Mouse (Mus musculus) activated CD4-positive, CD25-positive, alpha-beta regulatory T cell, adult 4 months (primary cell): ENCODE results near the gene Rab11b. TPM values are rescaled to one million over a fixed set of nuclear protein-coding genes. Genes with fewer than 3 reads are reported as not detected.
A peak's percentile ranks its signal among the peaks of the same experiment; 100 is the strongest.

Experiments
- ATAC-seq: one replicate; pipeline ENCODE4 v1.8.0; 2017
- polyA plus RNA-seq, 2 experiments: library from polyadenylated mRNA; unstranded; fragments of 100-300 nt; shearing (Covaris generic); gene quantifications; one replicate each; pipeline ENCODE4 v1.2.1; 2017

The Rab11b gene
- 100 to 1,000 TPM; 227 to 308 TPM for polyA plus RNA-seq

GRCm38 (mm10) chr17:33760255-33761165, at the start of gene Rab11b:
TSS of gene Rab11b (minus strand) at chr17:33760530.
- peak; percentile 93 for ATAC-seq

GRCm38 (mm10) chr17:33808192-33808591, 47.9 kb upstream of the Rab11b start:
- ATAC-seq, result no peak

- ATAC-seq, result no peak
Measured at GRCm38 (mm10) chr17:33807181-33807888, 47.0 kb upstream of the Rab11b start.

DNA sequence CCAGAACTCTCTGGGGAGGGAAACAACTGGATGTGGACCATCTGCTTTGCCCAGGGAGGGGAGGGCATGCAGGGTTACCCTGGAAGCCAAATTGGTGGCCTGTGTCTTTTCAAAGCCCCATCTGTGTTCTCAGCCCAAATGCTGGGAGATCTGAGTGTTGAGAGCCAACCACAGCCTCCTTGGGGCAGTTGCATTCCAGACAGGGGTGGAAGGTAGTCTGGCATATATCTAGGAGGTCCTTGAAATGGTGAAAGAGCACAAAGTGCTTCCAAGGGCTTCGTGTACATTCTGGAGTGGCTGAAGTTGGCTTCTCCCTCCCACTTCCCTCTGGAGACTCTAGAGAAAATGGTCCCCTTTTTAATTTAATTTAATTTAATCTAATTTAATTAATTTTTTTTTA, 44.4 kb upstream of the Rab11b start:
- ATAC-seq, result no peak

DNA sequence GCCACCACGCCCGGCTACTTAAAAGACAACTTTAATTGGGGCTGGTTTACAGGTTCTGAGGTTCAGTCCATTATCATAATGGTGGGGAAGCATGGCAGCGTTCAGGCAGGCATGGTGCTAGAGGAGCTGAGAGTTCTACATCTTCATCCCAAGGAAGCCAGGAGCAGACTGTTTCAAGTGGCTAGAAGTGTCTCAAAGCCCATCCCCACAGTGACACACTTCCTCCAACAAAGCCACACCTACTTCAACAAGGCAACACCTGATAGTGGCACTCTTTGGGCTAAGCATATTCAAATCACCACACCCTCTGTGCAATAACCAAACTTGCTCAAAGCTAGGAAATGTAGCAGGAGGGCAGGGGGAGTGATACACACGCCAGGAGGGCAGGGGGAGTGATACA, 43.9 kb upstream of the Rab11b start:
- ATAC-seq, result no peak

DNA sequence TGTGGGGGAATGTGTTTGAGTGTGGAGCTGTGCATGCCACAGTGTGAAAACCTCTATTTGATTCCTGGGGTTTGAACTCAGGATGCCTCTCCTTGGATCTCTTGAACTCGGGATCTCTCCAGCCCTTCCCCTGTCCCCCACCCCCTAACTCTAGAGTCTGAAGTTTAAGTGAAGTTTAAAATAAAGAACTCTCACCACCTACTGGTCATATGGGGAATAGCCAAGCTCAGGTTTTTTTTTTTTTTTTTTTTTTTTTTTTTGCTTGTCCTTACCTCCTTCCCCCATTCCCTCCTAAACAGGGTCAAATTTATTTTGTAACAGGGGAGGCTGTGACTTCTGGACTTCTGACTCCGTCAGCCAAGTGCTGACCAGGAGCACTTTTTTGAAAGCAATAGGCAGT, 41.9 kb upstream of the Rab11b start:
- ATAC-seq, result no peak

DNA sequence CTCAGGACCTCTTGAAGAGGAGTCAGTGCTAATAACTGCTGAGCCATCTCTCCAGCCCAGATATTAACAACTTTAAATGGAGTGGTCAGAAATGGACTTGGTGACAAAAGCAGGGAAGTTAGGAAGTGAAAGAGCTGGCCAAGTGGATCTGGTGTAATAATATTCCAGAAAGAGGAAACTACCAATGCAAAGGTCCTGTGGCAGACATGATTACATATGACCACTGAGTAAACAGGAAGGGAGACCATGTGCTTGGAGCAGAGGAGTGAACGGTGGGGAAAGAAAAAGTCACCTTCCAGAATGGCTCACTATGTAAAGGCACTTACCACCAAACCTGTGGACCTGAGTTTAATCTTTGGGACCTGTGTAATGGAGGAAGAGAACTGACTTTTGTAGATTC, 38.9 kb upstream of the Rab11b start:
- ATAC-seq, result no peak

GRCm38 (mm10) chr17:33798306-33798705, 38.0 kb upstream of the Rab11b start:
- ATAC-seq, result no peak

DNA sequence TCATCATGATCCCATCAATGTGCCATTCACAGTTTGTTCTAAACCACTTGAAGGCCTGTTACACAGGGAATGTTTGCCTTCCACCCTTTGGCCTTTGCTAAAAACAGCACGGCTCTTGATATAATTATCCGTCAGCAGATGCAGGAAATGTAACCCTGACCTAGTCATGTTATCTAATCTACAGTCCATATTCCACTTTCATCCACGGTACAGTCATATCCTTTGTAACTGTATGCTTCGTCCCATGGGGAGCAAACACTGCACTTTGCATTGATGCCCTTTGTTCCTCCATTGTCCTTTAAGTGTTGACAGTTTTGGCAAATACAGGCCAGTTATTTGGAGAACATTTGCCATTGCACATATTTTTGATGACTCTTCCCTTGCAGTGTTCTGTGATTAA, 28.4 kb upstream of the Rab11b start:
- ATAC-seq, result no peak

GRCm38 (mm10) chr17:33786375-33786774, 26.0 kb upstream of the Rab11b start:
- no peak for ATAC-seq

DNA sequence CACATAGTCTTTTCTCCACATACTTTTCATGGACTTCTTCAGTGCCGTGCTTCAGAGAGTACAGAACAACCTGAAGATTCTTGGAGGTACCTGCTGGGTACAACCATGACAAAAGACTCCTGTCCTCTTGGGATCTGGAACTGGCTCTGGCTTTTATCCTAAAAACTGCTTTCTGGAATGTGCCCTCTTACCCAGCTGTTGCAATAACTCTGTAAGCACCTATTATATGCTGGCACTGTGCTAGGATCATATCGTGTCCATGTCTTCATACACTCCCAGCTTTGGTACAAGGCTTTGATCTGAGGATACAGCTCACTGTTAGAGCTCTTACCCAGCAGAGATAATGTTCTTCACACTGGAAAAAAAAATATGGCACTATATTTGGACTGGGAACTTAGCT, 24.6 kb upstream of the Rab11b start:
- no peak for ATAC-seq

GRCm38 (mm10) chr17:33783408-33783807, 23.1 kb upstream of the Rab11b start:
- ATAC-seq, result no peak

DNA sequence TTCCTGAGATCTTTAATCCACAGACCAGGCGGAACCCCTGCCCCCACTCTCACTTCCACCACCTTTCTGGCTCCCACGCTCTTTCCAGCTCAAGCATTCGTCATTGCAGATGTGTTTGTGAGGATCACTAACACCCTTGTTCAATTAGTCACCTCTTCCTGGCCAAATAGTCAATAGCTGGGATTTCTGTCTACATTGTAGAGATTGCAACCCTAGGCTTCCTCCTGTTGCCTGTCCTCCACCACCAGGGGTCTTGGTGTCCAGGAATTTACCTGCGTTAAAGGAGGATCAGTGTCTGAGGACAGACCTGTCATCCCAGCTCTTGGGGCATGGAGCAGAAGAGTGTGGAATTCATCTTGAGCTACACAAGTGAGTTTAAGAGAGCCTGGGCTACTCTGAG, 21.7 kb upstream of the Rab11b start:
- ATAC-seq, result no peak

- peak; percentile 73 for ATAC-seq
Measured at GRCm38 (mm10) chr17:33781124-33781977, 21.0 kb upstream of the Rab11b start, which contains the start of gene Angptl4. TSS of gene Angptl4 (minus strand) at chr17:33781830.

DNA sequence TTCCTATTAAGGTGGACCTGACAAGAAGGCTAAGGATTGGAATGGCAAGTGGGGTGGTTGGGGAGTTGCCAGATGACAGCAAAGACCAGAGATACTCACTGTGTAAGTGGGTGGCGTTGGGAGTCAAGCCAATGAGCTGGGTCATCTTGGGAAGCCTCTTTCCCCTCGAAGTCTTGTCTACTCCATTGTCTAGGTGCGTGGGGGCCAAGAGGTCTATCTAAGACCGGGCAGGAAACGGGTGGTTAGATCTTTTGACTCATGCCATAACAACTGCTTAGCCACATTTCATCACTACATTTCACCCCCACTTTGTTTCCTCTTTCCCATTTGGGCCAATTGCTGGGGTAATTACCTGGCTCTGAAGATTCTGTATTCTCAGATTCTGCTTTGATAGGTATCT, 20.1 kb upstream of the Rab11b start:
- peak; percentile 57 for ATAC-seq

DNA sequence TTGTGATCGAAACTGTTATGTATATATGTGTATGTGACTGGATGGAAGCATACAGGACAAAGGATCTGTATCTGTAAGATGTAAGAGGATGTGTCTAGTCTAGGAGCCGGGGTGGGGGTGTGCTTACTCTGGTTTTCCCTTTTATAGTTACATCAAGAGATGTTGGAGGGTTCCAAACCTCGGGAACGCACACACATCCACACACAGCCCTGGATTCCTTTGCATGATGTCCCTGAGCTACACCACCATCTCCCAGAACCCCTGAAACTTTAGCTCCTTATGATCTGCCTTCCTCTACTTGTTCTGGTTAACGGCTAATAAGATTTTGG, 19.6 kb upstream of the Rab11b start:
- no peak for ATAC-seq

GRCm38 (mm10) chr17:33779271-33779966, 19.1 kb upstream of the Rab11b start:
- no peak for ATAC-seq

DNA sequence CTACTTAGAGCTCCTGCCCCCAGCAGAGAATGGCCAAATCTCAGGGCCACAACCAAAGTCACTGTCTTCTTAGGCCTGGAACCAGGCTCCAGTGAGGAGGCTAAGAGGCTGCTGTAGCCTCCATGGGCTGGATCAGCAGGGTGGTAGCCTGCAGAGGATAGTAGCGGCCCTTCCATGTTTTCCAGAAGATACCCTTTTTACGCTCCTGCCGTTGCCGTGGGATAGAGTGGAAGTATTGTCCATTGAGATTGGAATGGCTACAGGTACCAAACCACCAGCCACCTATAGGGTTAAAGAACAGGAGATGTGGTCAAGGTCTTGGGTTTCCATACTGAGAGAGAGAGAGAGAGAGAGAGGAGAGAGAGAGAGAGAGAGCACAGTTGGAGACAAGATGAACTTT, 15.0 kb upstream of the Rab11b start:
- no peak for ATAC-seq

DNA sequence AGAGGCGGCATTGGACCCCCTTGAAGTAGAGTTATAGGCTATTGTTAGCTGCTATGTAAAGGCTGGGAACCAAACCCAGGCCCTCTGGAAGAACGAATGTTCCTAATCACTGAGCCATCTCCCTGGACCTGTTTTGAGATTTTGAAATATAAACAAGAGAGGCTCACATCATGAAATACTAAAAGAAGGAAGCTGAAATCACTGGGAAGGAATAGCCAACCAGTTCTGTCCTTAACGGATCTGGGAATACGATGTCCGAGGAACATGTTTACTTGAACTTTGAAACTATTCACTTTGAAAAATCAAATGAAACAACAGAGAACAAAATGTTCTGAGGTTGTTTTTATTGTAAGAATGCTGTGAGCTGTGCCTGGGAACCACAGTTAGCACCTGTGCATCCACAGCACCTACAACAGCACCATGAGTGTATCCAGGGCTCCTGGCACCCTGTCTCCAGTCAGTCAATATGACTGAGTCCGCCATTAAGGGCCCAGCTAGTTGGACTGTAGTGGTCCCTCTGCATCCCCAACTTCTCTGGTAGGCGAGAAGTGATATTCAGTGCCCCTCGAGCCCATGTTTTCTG, 14.3 kb upstream of the Rab11b start:
- no peak for ATAC-seq

DNA sequence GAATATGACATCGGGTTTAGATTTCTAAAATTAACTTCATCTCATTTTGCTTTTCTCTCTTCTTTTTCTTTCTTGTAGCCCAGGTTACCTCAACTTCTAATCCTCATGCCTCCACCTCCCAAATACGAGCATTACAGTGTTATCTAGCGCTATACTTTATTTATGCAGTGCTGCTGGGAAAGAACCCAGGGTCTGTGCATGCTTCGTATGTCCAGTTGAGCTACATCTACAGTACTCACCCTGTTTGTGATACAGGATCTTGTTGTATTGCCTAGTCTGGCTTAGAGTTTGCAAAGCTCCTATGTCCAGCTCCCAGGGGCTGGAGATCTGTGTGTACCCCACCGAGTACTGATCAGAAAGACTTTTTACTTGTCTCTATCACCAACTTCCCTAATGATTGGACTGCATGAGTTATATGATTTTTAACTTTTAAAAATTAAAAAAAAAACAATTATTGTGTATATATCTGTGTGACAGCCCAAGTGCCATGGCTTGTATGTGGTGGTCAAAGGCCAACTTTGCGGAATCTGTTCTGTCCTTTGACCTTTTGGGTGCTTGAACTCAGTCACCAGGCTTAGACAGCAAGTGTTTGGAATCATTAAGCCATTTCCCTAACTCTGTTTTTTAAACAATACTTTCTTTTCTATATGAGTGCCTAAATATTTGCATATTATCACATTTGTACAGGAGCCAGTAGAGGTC, 13.7 kb upstream of the Rab11b start:
- ATAC-seq, result no peak

DNA sequence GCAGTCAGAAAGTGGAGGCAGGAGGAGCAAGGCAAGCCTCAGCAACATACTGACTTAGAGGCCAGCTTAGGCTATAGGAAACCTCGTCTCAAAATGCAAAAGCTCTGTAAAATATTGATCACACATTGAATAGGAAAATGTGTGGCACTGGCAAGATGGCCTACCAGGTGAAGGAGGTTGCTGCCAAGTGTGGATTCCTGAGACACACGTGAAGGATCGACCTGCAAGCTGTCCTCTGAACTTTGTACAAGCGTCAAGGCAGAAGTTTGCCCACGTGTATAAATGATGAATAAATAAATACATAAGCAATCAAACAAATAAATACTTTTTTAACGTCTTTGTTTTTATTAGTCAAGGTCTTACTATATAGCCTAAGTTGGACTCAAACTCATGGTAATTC, 13.1 kb upstream of the Rab11b start:
- no peak for ATAC-seq
